Mouse (Mus musculus) intestine, embryonic 15.5 days (tissue): ENCODE measurements at regions not wholly inside any gene's neighbourhood (a gene's known extent, or its start where the extent isn't known, plus 50 kb on each side); places are given as distances from the start of the nearest gene placed in this dataset.

ENCODE experiments used
- ATAC-seq: fragments of 200-750 bp; cut with Nextera tagmentation; 2 replicates; pipeline ENCODE4 v1.8.0; 2017; ENCODE audit warnings: moderate TSS enrichment, moderate library complexity
- H3K27ac ChIP-seq: fragments of 300-500 bp; sonication (generic); 2 replicates; pipeline ENCODE4 v1.5.1; 2015; ENCODE audit warnings: mild to moderate bottlenecking, inconsistent platforms
- H3K27me3 ChIP-seq: fragments of 300-500 bp; sonication (generic); replicated peaks from 2 replicates; pipeline ENCODE4 v1.6.1; 2015; ENCODE audit warnings: inconsistent platforms
- H3K36me3 ChIP-seq: fragments of 300-500 bp; sonication (generic); 2 replicates; pipeline ENCODE4 v1.6.1; 2015; ENCODE audit warnings: inconsistent platforms
- H3K4me1 ChIP-seq: fragments of 300-500 bp; sonication (generic); replicated peaks from 2 replicates; pipeline ENCODE4 v1.6.1; 2015; ENCODE audit warnings: inconsistent platforms
- H3K4me2 ChIP-seq: fragments of 300-500 bp; sonication (generic); replicated peaks from 2 replicates; pipeline ENCODE4 v1.6.1; 2015; ENCODE audit warnings: mild to moderate bottlenecking, inconsistent platforms
- H3K4me3 ChIP-seq: fragments of 300-500 bp; sonication (generic); replicated peaks from 2 replicates; pipeline ENCODE4 v1.5.1; 2015; ENCODE audit warnings: inconsistent platforms
- H3K9ac ChIP-seq: fragments of 300-500 bp; sonication (generic); 2 replicates; pipeline ENCODE4 v1.6.1; 2015; ENCODE audit warnings: inconsistent platforms
- H3K9me3 ChIP-seq: fragments of 300-500 bp; sonication (generic); 2 replicates; pipeline ENCODE4 v1.6.1; 2016; ENCODE audit warnings: inconsistent platforms
- WGBS: fragments of 180-500 bp; shearing (Covaris S2); methylation state at CpG from one replicate; pipeline ENCODE4 v1.1.7; 2015; 5-methylcytosine and 5-hydroxymethylcytosine counted together

DNA sequence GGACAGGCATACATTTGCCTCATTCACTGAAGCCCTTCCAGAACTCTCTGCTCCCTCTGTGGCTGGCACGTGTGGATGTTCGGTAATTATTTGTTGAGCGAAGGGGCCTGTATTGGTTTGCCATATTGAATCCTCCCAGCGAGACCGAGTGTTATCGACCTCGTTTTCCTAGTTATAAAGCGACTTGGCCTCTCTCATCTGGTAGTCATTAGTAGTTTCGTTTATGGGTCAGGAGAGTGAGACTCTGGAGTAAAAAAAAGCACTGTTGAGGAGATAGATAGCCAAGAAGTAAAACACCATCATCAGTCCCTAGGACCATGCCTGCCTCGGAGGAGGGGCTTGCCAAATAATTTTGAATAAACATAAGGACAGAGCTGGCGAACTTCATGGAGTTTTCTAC is 254.6 kb upstream of the Tbx3 start:
- Histone ChIP-seq H3K4me2 (no peak overlapping the region), H3K4me1 (no peaks in the 10 kb centered on the region), H3K9ac (no peak overlapping the region), H3K4me3 (no peak overlapping the region), H3K27me3 (no peaks in the 10 kb centered on the region), H3K9me3 (no peaks in the 10 kb centered on the region), H3K36me3 (no peaks in the 10 kb centered on the region), H3K27ac (no peak overlapping the region)
- ATAC-seq: no peak
- 86% methylated on average over 11 of the region's 11 CpGs for WGBS

DNA sequence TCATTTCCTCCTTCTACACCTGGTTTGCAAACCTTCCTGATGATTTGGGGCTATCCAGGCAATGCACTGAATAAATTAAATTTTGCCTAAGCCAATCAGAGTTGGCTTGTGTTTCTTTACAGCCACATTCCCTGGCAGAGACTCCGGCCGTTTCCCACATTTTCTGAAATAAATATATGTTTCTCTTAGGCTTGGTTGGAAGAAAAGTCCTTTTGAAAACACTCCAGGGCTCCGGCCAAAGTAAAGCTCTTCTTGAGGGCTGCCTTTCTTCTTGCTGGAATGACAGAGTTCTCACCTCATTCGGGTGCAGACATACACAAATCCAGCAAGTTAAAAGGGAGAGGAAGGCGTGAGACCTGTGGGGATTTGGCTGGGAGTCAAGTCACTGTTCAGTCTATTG is 252.0 kb upstream of the Tbx3 start:
- H3K27me3 ChIP-seq: no peaks in the 10 kb centered on the region
- H3K27ac ChIP-seq: no peak overlapping the region
- 53% methylated on average over 5 of the region's 5 CpGs for WGBS
- no peak for ATAC-seq
- H3K9ac ChIP-seq: no peak overlapping the region
- H3K4me2 ChIP-seq: no peak overlapping the region
- H3K36me3 ChIP-seq: no peaks in the 10 kb centered on the region
- no peak overlapping the region for H3K4me3 ChIP-seq
- no peaks in the 10 kb centered on the region for H3K4me1 ChIP-seq
- H3K9me3 ChIP-seq: no peaks in the 10 kb centered on the region

DNA sequence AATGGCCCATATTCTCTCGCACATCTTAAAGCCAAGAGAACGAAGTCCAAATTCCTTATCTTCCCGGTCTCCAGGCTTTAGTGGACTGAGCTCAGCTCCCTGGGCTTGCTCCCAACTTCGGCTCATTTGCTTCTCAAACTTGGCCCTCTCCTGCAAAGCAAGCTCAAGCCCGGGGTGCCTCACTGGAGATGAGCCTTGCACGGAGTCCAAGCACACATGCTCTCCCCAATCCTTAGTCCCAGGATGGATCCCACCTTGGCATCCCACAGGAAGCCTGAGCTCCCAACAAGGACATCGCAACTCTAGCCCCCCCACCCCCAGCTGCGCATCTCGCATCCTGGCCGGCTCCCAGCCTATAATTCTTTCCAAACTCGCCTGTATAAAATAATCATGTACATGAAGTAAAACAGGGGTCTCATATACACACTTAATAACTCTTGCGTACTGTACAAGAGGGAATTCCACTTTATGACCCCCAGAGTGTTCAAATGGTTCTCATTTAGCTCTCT is 242.9 kb upstream of the Tbx3 start:
- Histone ChIP-seq H3K9me3 (no peaks in the 10 kb centered on the region), H3K36me3 (no peaks in the 10 kb centered on the region), H3K27ac (no peak overlapping the region), H3K27me3 (no peaks in the 10 kb centered on the region), H3K9ac (no peak overlapping the region), H3K4me3 (no peak overlapping the region), H3K4me1 (0 out of 2 replicates have a peak, but pooled peaks cover 5% of the 10 kb centered on the region), H3K4me2 (no peak overlapping the region)
- peak; percentile 34; the same call in 1 of the 2 replicates for ATAC-seq
- 55% methylated on average over 12 of the region's 12 CpGs for WGBS

DNA sequence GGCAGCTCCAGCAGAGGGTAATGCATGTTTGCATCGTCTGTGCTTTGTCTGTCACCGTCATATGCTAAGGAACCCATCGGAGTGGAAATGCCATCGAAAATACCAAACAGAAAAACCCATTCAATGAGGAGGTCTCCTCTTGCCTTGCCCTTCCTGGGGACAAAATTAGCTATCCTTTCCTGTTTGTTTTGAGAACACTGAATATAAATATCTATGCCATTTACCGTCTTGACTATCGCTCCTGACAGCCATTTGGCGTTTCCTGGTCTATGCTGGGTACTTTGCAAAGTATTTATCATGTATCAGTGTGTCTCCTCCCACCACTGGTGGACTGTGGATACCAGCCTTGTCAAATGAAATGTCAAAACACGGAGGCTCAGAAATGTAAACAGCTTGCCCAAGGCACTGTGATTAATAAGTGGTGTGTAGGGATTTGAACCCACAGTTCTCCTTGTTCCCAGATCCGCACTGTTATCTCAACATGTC is 239.2 kb upstream of the Tbx3 start:
- 0 out of 2 replicates have a peak, but pooled peaks cover 5% of the 10 kb centered on the region for H3K4me1 ChIP-seq
- H3K27ac ChIP-seq: no peak overlapping the region
- H3K9ac ChIP-seq: no peak overlapping the region
- no peaks in the 10 kb centered on the region for H3K27me3 ChIP-seq
- no peaks in the 10 kb centered on the region for H3K9me3 ChIP-seq
- H3K4me3 ChIP-seq: no peak overlapping the region
- WGBS: 78% methylated on average over 9 of the region's 9 CpGs
- ATAC-seq: no peak
- H3K36me3 ChIP-seq: no peaks in the 10 kb centered on the region
- no peak overlapping the region for H3K4me2 ChIP-seq

DNA sequence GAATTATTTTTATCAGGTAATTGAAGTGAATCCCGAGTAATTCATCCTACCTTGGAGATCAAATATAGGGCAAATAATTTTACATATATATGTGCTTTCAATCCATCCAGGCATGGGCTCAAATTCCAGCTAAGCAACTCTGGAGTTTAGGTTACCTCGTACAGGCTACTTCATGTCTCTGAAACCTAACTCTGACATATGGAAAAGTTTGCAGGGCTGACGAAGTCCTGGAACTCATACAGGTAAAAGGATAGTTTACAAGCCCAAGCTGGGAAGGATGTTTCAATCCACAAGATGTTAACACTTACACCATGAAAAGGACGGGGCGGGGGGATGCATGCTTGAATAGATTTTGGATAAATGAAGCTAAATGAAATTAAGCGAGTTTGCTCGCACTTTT is 235.9 kb upstream of the Tbx3 start:
- 60% methylated on average over 7 of the region's 7 CpGs for WGBS
- Histone ChIP-seq H3K27ac (no peak overlapping the region), H3K4me2 (no peak overlapping the region), H3K4me1 (no peaks in the 10 kb centered on the region), H3K9me3 (no peaks in the 10 kb centered on the region), H3K36me3 (no peaks in the 10 kb centered on the region), H3K27me3 (no peaks in the 10 kb centered on the region), H3K4me3 (no peak overlapping the region), H3K9ac (no peak overlapping the region)
- ATAC-seq: no peak

DNA sequence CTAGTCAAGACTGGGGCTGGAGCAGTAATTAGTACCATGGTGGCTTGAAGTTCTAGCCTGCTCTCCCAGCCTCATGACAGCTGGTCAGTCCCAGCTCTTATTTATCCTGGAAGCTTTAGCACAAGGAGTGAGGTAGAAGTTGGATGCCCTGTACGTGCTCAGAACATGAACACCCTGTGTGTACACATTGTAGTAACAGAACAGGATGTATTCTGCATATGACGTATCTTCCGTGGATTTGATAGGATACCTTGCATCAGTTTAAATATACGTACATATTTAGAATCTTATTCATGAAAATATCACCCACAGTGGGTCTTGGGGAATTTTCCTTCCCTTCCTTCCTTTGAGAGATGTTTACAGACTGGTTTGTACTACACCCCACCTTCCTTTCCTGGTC is 222.0 kb upstream of the Tbx3 start:
- no peaks in the 10 kb centered on the region for H3K4me1 ChIP-seq
- H3K27me3 ChIP-seq: no peaks in the 10 kb centered on the region
- ATAC-seq: no peak
- H3K4me2 ChIP-seq: no peak overlapping the region
- no peak overlapping the region for H3K27ac ChIP-seq
- no peaks in the 10 kb centered on the region for H3K36me3 ChIP-seq
- no peak overlapping the region for H3K4me3 ChIP-seq
- H3K9ac ChIP-seq: no peak overlapping the region
- WGBS: 82% methylated on average over 4 of the region's 4 CpGs
- no peaks in the 10 kb centered on the region for H3K9me3 ChIP-seq

DNA sequence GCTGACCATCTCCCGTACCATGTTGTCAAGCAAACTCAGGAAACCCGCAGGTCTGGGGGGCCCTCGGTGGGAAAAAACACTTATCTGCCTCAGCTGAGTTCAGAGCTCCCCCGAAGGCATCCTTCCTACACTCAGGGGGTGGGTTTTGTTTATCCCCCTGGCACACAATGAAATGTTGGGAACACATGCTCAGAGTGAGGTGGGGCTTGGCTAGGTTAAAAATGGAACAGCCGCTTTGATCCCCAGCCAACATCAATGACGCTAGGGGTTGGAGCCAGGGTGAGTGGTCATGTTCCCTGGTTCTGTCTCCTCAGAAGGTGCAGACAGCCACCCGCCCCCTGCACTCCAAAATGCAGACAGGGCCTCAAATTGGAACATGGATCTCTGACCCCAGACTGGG is 221.3 kb upstream of the Tbx3 start:
- no peaks in the 10 kb centered on the region for H3K36me3 ChIP-seq
- 59% methylated on average over 7 of the region's 7 CpGs for WGBS
- H3K9me3 ChIP-seq: no peaks in the 10 kb centered on the region
- no peak overlapping the region for H3K9ac ChIP-seq
- H3K27me3 ChIP-seq: no peaks in the 10 kb centered on the region
- no peaks in the 10 kb centered on the region for H3K4me1 ChIP-seq
- no peak for ATAC-seq
- H3K27ac ChIP-seq: no peak overlapping the region
- no peak overlapping the region for H3K4me3 ChIP-seq
- no peak overlapping the region for H3K4me2 ChIP-seq

DNA sequence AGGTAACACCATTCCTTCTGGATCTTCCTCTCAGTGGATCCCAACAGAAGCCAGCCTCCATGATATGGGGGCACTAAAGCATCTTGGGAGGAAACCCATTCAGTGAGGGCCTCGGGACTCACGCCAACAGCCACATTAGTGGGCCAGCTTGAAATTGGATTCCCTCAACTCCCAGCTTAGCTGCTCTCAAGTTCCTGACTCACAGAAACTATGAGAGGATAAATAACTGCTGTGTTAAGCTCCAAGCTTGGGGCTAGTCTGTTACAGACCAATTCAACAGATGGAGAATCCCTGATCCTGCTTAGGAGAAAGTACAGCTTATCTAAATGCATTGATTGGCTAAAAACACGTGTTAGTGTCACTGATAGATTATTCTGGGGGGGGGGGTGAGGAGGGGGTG is 210.7 kb upstream of the Tbx3 start:
- no peak for ATAC-seq
- no peaks in the 10 kb centered on the region for H3K27me3 ChIP-seq
- H3K9me3 ChIP-seq: no peaks in the 10 kb centered on the region
- no peaks in the 10 kb centered on the region for H3K36me3 ChIP-seq
- WGBS: 64% methylated on average over 3 of the region's 3 CpGs
- H3K4me2 ChIP-seq: no peak overlapping the region
- H3K4me3 ChIP-seq: no peak overlapping the region
- no peak overlapping the region for H3K9ac ChIP-seq
- no peak overlapping the region for H3K27ac ChIP-seq
- no peaks in the 10 kb centered on the region for H3K4me1 ChIP-seq

DNA sequence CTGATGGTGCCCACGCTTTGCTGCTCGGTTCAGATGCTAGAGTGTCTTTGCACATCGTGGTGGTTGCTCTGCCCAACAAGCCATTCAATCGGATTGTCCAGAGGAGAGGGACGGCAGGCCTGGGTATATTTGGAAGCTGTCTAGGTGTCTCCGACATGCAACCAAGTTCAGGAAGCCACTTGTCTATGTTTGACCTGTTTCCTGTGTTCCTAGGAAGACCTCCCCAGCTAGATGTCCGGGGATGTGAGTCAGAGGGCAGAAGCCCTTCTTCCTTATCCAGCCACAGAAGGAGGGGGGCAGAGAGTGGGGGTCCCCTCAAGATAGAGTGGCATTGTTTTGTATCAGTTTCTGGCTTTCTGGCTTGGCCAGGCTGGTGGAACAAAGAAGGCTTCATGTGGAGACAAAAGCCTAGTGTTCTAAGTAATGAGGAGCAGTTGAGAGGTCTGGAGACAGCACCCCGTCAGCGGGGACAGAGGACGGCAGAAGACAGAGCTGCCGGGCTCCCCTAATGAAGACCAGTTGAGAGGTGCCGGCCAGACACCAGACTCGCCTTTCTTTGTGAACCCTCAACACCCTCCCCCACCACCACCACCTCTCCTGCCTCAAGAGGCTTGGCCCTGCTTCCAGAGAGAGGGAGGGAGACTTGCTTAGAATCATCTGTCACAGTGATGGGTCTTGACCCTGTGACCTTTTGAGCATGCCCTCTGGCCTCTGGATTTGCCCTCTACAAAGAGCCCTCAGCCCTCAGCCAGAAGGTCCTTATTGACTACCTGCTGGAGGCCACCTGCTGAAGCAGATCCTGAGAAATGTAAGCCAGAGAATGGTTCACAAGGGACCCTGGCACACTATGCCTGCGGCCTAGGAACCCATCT is 207.6 kb upstream of the Tbx3 start:
- H3K4me2 ChIP-seq: no peak overlapping the region
- ATAC-seq: peak; percentile 36; the same call in 1 of the 2 replicates
- H3K27ac ChIP-seq: no peak overlapping the region
- H3K27me3 ChIP-seq: no peaks in the 10 kb centered on the region
- no peak overlapping the region for H3K9ac ChIP-seq
- no peaks in the 10 kb centered on the region for H3K9me3 ChIP-seq
- no peaks in the 10 kb centered on the region for H3K4me1 ChIP-seq
- no peak overlapping the region for H3K4me3 ChIP-seq
- no peaks in the 10 kb centered on the region for H3K36me3 ChIP-seq
- 62% methylated on average over 14 of the region's 14 CpGs for WGBS

DNA sequence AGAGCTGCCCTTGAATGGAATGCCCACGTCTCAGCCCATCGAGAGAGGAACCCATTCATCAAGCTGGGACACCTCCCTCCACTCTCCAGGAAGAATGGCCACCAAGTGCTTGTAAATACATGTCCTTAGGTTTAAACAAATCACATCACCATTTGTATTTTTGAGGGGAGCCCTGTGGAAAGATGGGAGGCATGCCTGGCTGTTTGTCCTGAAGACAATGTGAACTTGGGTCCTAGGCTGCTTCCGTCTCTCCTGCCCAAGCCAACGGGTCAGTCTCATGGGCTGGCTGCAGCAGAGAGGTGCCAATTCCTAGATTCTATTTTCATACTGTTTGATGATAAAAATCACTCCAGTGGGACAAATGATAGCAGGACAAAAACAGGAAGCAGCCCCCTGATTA is 205.9 kb upstream of the Tbx3 start:
- ATAC-seq: no peak
- no peak overlapping the region for H3K9ac ChIP-seq
- 57% methylated on average over 4 of the region's 4 CpGs for WGBS

DNA sequence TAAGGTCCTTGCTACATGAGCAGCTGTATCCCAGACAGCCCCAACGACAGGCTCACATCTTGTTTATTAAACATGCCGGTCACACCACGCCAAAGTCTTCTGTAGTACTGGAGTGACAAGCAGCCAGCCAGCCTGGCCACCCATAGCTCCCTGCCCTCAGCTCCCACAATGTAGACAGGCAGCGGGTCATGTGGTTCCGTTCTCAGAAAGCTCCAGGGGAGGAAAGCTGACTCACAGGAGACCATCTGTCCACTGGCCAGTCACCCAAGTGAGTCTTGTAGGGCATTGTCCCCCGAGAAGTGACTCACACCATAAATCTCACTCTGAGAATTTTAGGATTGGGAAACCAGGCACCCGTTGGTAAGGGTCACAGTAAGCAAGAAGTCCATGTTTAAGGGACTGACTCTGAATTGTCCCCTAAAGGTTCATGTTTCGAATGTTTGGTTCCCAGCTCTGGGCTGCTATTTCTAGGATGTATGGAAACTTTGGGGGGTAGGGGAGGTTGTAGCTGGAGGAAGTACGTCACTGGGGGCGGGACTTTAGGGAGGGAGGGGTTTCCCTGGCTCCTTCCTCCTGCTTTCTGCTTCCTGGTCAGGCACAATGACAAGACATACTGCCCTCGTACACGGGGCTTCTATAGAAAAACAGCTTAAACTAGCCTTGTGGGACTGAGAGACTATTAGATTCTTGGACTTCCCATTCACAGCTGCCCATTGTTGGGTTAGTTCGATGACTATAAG is 203.0 kb upstream of the Tbx3 start:
- ATAC-seq: no peak
- Histone ChIP-seq H3K4me2 (no peak overlapping the region), H3K4me1 (no peaks in the 10 kb centered on the region), H3K36me3 (no peaks in the 10 kb centered on the region), H3K9ac (no peak overlapping the region), H3K4me3 (no peak overlapping the region), H3K27ac (no peak overlapping the region), H3K27me3 (no peaks in the 10 kb centered on the region), H3K9me3 (no peaks in the 10 kb centered on the region)
- 72% methylated on average over 13 of the region's 13 CpGs for WGBS

More for the DNA sequence above, 205.9 kb upstream of the Tbx3 start:
- Histone ChIP-seq H3K9me3 (no peaks in the 10 kb centered on the region), H3K4me1 (no peaks in the 10 kb centered on the region), H3K27me3 (no peaks in the 10 kb centered on the region), H3K27ac (no peak overlapping the region), H3K36me3 (no peaks in the 10 kb centered on the region), H3K4me2 (no peak overlapping the region), H3K4me3 (no peak overlapping the region)

DNA sequence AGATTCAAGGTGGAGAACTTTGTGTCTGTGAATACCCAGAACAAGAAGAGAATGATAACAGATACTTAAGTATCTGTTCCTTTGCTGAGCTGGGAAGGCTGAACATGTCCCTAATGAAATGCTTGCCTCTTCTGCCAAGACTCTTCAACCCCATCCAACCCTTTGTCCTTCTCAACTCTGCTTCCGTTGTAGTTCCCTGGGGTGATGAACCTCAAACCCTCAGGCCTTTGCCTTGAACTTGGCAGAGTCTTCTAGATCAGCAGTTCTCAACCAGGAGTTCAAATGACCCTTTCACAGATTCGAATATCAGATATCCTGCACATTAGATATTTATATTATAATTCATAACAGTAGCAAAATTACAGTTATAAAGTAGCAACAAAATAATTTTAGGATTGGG is 192.5 kb upstream of the Tbx3 start:
- Histone ChIP-seq H3K36me3 (no peaks in the 10 kb centered on the region), H3K9ac (no peak overlapping the region), H3K4me1 (0 out of 2 replicates have a peak, but pooled peaks cover 6% of the 10 kb centered on the region), H3K4me3 (no peak overlapping the region), H3K9me3 (no peaks in the 10 kb centered on the region), H3K27ac (no peak overlapping the region), H3K4me2 (no peak overlapping the region), H3K27me3 (no peaks in the 10 kb centered on the region)
- WGBS: 76% methylated on average over 2 of the region's 2 CpGs
- no peak for ATAC-seq
